11 mouse cellular contexts compared by ENCODE assay signal in genomic region chr12:85986540-85987443, GRCm38 (mm10).
DNase-seq lines count a peak whose midpoint lies in the region; ATAC-seq and TF ChIP-seq lines count a peak whose summit lies in the region.
"Had no signal": no experiment of that assay in that cellular context is flagged by ENCODE, and none has a peak within 500 bp of the region (broad histone marks: within the 10 kb centered on the region; RNA-seq: fewer than 3 reads in every experiment).

No protein-coding gene starts in this region.

- no peak overlapping the region; the same call in 1 of the 2 replicates for H3K4me2 ChIP-seq in heart, embryonic 12.5 days
- no peak overlapping the region for H3K4me2 ChIP-seq in midbrain, embryonic 14.5 days (ENCODE audit: low read length)
- H3K4me2 ChIP-seq in midbrain, embryonic 16.5 days (ENCODE audit: low read length): no peak overlapping the region
- peak overlapping the region; percentile 0; the same call in 1 of the 2 replicates for H3K4me2 ChIP-seq in forebrain, postnatal 0 days (ENCODE audit: low read depth)
- H3K4me2 ChIP-seq: liver, embryonic 13.5 days; neural tube, embryonic 12.5 days had no signal

- H3K4me3 ChIP-seq in heart, embryonic 12.5 days: no peak overlapping the region
- no peak overlapping the region for H3K4me3 ChIP-seq in midbrain, embryonic 14.5 days (replicated peaks; ENCODE audit: low read depth, low read length)
- no peak overlapping the region for H3K4me3 ChIP-seq in midbrain, embryonic 16.5 days (ENCODE audit: low read depth, low read length)
- no peak overlapping the region for H3K4me3 ChIP-seq in forebrain, postnatal 0 days (ENCODE audit: low read depth, low read length)
- H3K4me3 ChIP-seq: liver, embryonic 13.5 days; neural tube, embryonic 12.5 days had no signal

- H3K9ac ChIP-seq in heart, embryonic 12.5 days: no peak overlapping the region
- H3K9ac ChIP-seq in midbrain, embryonic 14.5 days (replicated peaks; ENCODE audit: low read length): no peak overlapping the region
- H3K9ac ChIP-seq in midbrain, embryonic 16.5 days (ENCODE audit: low read depth, low read length): no peak overlapping the region
- no peak overlapping the region for H3K9ac ChIP-seq in forebrain, postnatal 0 days
- H3K9ac ChIP-seq: liver, embryonic 13.5 days; neural tube, embryonic 12.5 days had no signal

- WGBS in heart, embryonic 12.5 days: 55% methylated on average over 13 of the region's 13 CpGs
- WGBS in midbrain, embryonic 14.5 days: 56% methylated on average over 13 of the region's 13 CpGs
- 45% methylated on average over 13 of the region's 13 CpGs for WGBS in midbrain, embryonic 16.5 days
- WGBS in forebrain, postnatal 0 days: 19% methylated on average over 13 of the region's 13 CpGs

- no peaks in the 10 kb centered on the region for H3K9me3 ChIP-seq in heart, embryonic 12.5 days (replicated peaks)
- H3K9me3 ChIP-seq in midbrain, embryonic 14.5 days (ENCODE audit: control insufficient read depth, low read length): no peaks in the 10 kb centered on the region
- no peaks in the 10 kb centered on the region for H3K9me3 ChIP-seq in midbrain, embryonic 16.5 days (replicated peaks; ENCODE audit: control insufficient read depth, low read length, poor library complexity, severe bottlenecking)
- no peaks in the 10 kb centered on the region for H3K9me3 ChIP-seq in forebrain, postnatal 0 days (ENCODE audit: low read length)
- H3K9me3 ChIP-seq: liver, embryonic 13.5 days; neural tube, embryonic 12.5 days had no signal

- intact Hi-C loops in heart, postnatal 25 days (cut with DNase I): no loop called here

- no peak for TF ChIP-seq CTCF in forebrain, postnatal 0 days (IDR thresholded peaks at IDR 0.05; ENCODE audit: low read depth)

- no peak for ATAC-seq in heart, embryonic 12.5 days (ENCODE audit: insufficient number of reproducible peaks, low FRiP score)
- no peak for ATAC-seq in midbrain, embryonic 14.5 days (ENCODE audit: low FRiP score, low TSS enrichment)
- no peak for ATAC-seq in midbrain, embryonic 16.5 days
- ATAC-seq in forebrain, postnatal 0 days: peak; percentile 72

- H3K4me1 ChIP-seq in heart, embryonic 12.5 days (replicated peaks): peaks cover 26% of the 10 kb centered on the region
- peaks cover 15% of the 10 kb centered on the region; the same call in 1 of the 2 replicates for H3K4me1 ChIP-seq in midbrain, embryonic 14.5 days (ENCODE audit: control insufficient read depth, insufficient read depth, low read length)
- 0 out of 2 replicates have a peak, but pooled peaks cover 5% of the 10 kb centered on the region for H3K4me1 ChIP-seq in midbrain, embryonic 16.5 days (ENCODE audit: control insufficient read depth, insufficient read depth, low read length)
- peaks cover 16% of the 10 kb centered on the region; the same call in 1 of the 2 replicates for H3K4me1 ChIP-seq in forebrain, postnatal 0 days (ENCODE audit: insufficient read depth)
- H3K4me1 ChIP-seq: liver, embryonic 13.5 days had no signal

- no peak for DNase-seq in heart, postnatal 25 days (ENCODE audit: low spot score)
- DNase-seq in midbrain, embryonic 14.5 days: peak; percentile 42
- DNase-seq in forebrain, postnatal 0 days: peak; percentile 57
- DNase-seq in lung, postnatal 36 days: peak; percentile 44
- no peak for DNase-seq in frontal cortex, postnatal 36 days (ENCODE audit: low spot score in 2 of 2)
- DNase-seq in thymus, postnatal 25 days: no peak
- DNase-seq: liver, embryonic 13.5 days; spleen, adult 18-20 months had no signal

- no peaks in the 10 kb centered on the region for H3K27me3 ChIP-seq in heart, embryonic 12.5 days (replicated peaks)
- no peaks in the 10 kb centered on the region for H3K27me3 ChIP-seq in midbrain, embryonic 14.5 days (ENCODE audit: control insufficient read depth, insufficient read depth, low read length)
- H3K27me3 ChIP-seq in midbrain, embryonic 16.5 days (ENCODE audit: control insufficient read depth, insufficient read depth, low read depth, low read length): no peaks in the 10 kb centered on the region
- no peaks in the 10 kb centered on the region for H3K27me3 ChIP-seq in forebrain, postnatal 0 days (ENCODE audit: insufficient read depth, low read length)
- H3K27me3 ChIP-seq: liver, embryonic 13.5 days; neural tube, embryonic 12.5 days had no signal

- no peaks in the 10 kb centered on the region for H3K36me3 ChIP-seq in heart, embryonic 12.5 days
- H3K36me3 ChIP-seq in midbrain, embryonic 14.5 days (ENCODE audit: control insufficient read depth, insufficient read depth, low read length): no peaks in the 10 kb centered on the region
- no peaks in the 10 kb centered on the region for H3K36me3 ChIP-seq in midbrain, embryonic 16.5 days (ENCODE audit: control insufficient read depth, insufficient read depth, low read length)
- no peaks in the 10 kb centered on the region for H3K36me3 ChIP-seq in forebrain, postnatal 0 days (ENCODE audit: insufficient read depth)
- H3K36me3 ChIP-seq: liver, embryonic 13.5 days; neural tube, embryonic 12.5 days had no signal

- H3K27ac ChIP-seq in heart, embryonic 12.5 days (ENCODE audit: poor library complexity, severe bottlenecking): peak overlapping the region; percentile 37; the same call in 1 of the 2 replicates
- no peak overlapping the region for H3K27ac ChIP-seq in midbrain, embryonic 14.5 days (replicated peaks; ENCODE audit: low read depth, low read length)
- H3K27ac ChIP-seq in midbrain, embryonic 16.5 days (ENCODE audit: low read length): no peak overlapping the region
- H3K27ac ChIP-seq in forebrain, postnatal 0 days (ENCODE audit: low read depth, low read length): peak overlapping the region; percentile 29; the same call in 1 of the 2 replicates
- H3K27ac ChIP-seq: liver, embryonic 13.5 days; neural tube, embryonic 12.5 days had no signal

Comparison
In these comparisons a context has a peak if more than half of its experiments do, and no peak if none do; other contexts are left out.
1. H3K27ac ChIP-seq: peak in heart, embryonic 12.5 days (single experiment) and forebrain, postnatal 0 days (single experiment); none in midbrain, embryonic 14.5 days (single experiment) and midbrain, embryonic 16.5 days (single experiment).
2. DNase-seq: peak in midbrain, embryonic 14.5 days (single experiment), forebrain, postnatal 0 days (single experiment) and lung, postnatal 36 days (single experiment); none in heart, postnatal 25 days (single experiment), frontal cortex, postnatal 36 days (0 of 2) and thymus, postnatal 25 days (single experiment).